Mouse (Mus musculus) liver, adult 2 months (tissue): Measurements from ENCODE around the gene Tmprss6. TPM values are rescaled to one million over a fixed set of nuclear protein-coding genes. Genes with fewer than 3 reads are reported as not detected.

Source experiments
- DNase-seq: peaks from one replicate; pipeline ENCODE4 v3.0.0-alpha.2; 2011; ENCODE audit warnings: low read depth, low spot score; ENCODE audit errors: extremely low read depth
- H3K27ac ChIP-seq: fragments of 200-500 bp; replicated peaks from 2 replicates; pipeline ENCODE4 v1.5.1; 2012; ENCODE audit warnings: low read depth, mild to moderate bottlenecking, control low read depth, inconsistent platforms, low read length; ENCODE audit not compliant: insufficient read depth
- H3K27me3 ChIP-seq: fragments of 200-500 bp; 2 replicates; pipeline ENCODE4 v1.6.1; 2012; ENCODE audit warnings: mild to moderate bottlenecking, moderate library complexity, low read length, inconsistent platforms; ENCODE audit not compliant: control insufficient read depth, insufficient read depth
- H3K36me3 ChIP-seq: fragments of 200-500 bp; 2 replicates; pipeline ENCODE4 v1.6.1; 2012; ENCODE audit warnings: low read length, inconsistent platforms; ENCODE audit not compliant: control insufficient read depth, insufficient read depth
- H3K4me1 ChIP-seq: fragments of 200-500 bp; 2 replicates; pipeline ENCODE4 v1.6.1; 2011; ENCODE audit warnings: low read length; ENCODE audit not compliant: control insufficient read depth, insufficient read depth
- H3K4me3 ChIP-seq: fragments of 200-500 bp; 2 replicates; pipeline ENCODE4 v1.5.1; 2011; ENCODE audit warnings: low read depth, mild to moderate bottlenecking, control low read depth, low read length, moderate library complexity; ENCODE audit not compliant: insufficient read depth
- H3K79me2 ChIP-seq: fragments of 200-500 bp; 2 replicates; pipeline ENCODE4 v1.6.1; 2012; ENCODE audit warnings: inconsistent platforms, mild to moderate bottlenecking, low read length, moderate library complexity; ENCODE audit not compliant: control insufficient read depth, insufficient read depth
- H3K9ac ChIP-seq: fragments of 200-500 bp; 2 replicates; pipeline ENCODE4 v1.6.1; 2012; ENCODE audit warnings: low read depth, mild to moderate bottlenecking, control low read depth, inconsistent platforms, low read length
- CTCF ChIP-seq: fragments of 200-500 bp; IDR thresholded peaks from 2 replicates; pipeline ENCODE4 v1.5.1; 2011; ENCODE audit warnings: low read depth, low read length, control low read depth
- POLR2A ChIP-seq: fragments of 200-500 bp; IDR thresholded peaks from 2 replicates; pipeline ENCODE4 v1.6.1; 2011; ENCODE audit warnings: low read length, control low read depth; ENCODE audit not compliant: insufficient read depth; ENCODE audit errors: extremely low read depth
- WGBS: fragments of 180-500 bp; shearing (Covaris S2); methylation state at CpG from one replicate; pipeline ENCODE4 v1.1.7; 2018; 5-methylcytosine and 5-hydroxymethylcytosine counted together
- polyA plus RNA-seq: library from polyadenylated mRNA; depleted of rRNA; stranded (reverse); fragments of >200 nt; gene quantifications from 2 replicates; pipeline ENCODE4 v1.2.3, GENCODE M21; 2012
- total RNA-seq: library from RNA; depleted of rRNA; stranded (reverse); fragments of >200 nt; gene quantifications from 2 replicates; pipeline ENCODE4 v1.2.3, GENCODE M21; 2014

The Tmprss6 gene
- total and polyA plus RNA-seq, 2 experiments = 188 to 514 TPM

DNA sequence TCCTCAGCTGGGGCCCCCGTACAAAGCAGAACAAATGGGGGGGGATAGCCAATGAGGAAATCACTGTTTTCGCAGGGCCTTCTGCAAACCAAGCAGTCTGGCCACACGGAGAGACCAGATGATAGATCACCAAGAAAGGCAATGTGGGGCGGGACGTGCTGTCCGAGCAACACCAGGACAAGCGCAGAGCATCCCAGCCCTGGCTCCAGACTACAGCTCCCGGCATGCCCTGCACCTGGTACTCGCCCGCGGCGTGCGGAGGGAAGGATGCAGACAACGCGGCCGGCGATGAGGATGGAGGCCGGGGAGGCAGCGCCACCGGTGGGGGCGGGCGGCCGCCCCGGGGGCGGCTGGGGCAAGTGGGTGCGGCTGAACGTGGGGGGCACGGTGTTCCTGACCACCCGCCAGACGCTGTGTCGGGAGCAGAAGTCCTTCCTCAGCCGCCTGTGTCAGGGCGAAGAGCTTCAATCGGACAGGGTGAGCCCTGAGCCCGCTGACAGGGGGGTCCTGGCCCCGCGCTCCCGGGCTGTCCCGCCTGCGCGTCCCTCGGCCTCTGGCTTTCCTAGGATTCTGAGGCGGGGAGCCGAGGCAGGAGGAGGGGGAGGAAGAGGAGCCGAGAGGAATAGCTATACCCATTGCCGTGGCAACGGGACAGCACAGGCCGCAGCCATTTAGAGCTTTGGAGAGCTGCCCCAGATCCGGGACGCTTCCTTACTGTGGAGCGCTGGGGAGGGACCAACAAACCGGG is 39.9 kb downstream of the Tmprss6 start, which contains the start of gene Kctd17:
Kctd17 (plus strand) TSS at position 174 of the 748 bp plus-strand sequence.
- Histone ChIP-seq H3K4me1 (peaks cover 16% of the 10 kb centered on the region), H3K36me3 (no peaks in the 10 kb centered on the region), H3K27me3 (no peaks in the 10 kb centered on the region), H3K79me2 (no peaks in the 10 kb centered on the region), H3K4me3 (peak within 1 kb of the TSS; percentile 62), H3K9ac (peak within 1 kb of the TSS; percentile 50), H3K27ac (peak within 1 kb of the TSS; percentile 25; the same call in 1 of the 2 replicates)
- no peak for TF ChIP-seq CTCF
- TF ChIP-seq POLR2A = no peak
- no peak for DNase-seq
- 6% methylated on average over 51 of the region's 52 CpGs for WGBS

- H3K79me2 ChIP-seq = no peaks in the 10 kb centered on the region
- 81% methylated on average over 4 of the region's 4 CpGs for WGBS
- no peak overlapping the region for H3K4me3 ChIP-seq
- TF ChIP-seq CTCF = no peak
- TF ChIP-seq POLR2A = no peak
- no peak overlapping the region for H3K27ac ChIP-seq
- no peak overlapping the region for H3K9ac ChIP-seq
- DNase-seq = no peak
- no peaks in the 10 kb centered on the region for H3K27me3 ChIP-seq
- 0 out of 2 replicates have a peak, but pooled peaks cover 5% of the 10 kb centered on the region for H3K4me1 ChIP-seq
- no peaks in the 10 kb centered on the region for H3K36me3 ChIP-seq
Measured at GRCm38 (mm10) chr15:78425230-78425629, 43.2 kb downstream of the Tmprss6 start.

- Histone ChIP-seq H3K4me1 (0 out of 2 replicates have a peak, but pooled peaks cover 5% of the 10 kb centered on the region), H3K9ac (no peak overlapping the region), H3K79me2 (no peaks in the 10 kb centered on the region), H3K27ac (peak overlapping the region; percentile 25), H3K36me3 (no peaks in the 10 kb centered on the region), H3K27me3 (no peaks in the 10 kb centered on the region), H3K4me3 (no peak overlapping the region)
- WGBS = 9% methylated on average over 11 of the region's 11 CpGs
- DNase-seq = peak; percentile 94
- TF ChIP-seq POLR2A (no peak), CTCF (peak; percentile 16; the same call in 1 of the 2 replicates)
Measured at GRCm38 (mm10) chr15:78424507-78424906, 43.9 kb downstream of the Tmprss6 start.

GRCm38 (mm10) chr15:78422046-78422956 is 46.1 kb downstream of the Tmprss6 start:
- no peak for TF ChIP-seq POLR2A
- peak; percentile 89 for TF ChIP-seq CTCF
- Histone ChIP-seq H3K9ac (peak overlapping the region; percentile 70), H3K36me3 (no peaks in the 10 kb centered on the region), H3K4me3 (peak overlapping the region; percentile 33; the same call in 1 of the 2 replicates), H3K4me1 (peaks cover 6% of the 10 kb centered on the region; the same call in 1 of the 2 replicates), H3K27ac (peak overlapping the region; percentile 50), H3K79me2 (no peaks in the 10 kb centered on the region), H3K27me3 (no peaks in the 10 kb centered on the region)
- 15% methylated on average over 16 of the region's 16 CpGs for WGBS
- DNase-seq = peak; percentile 61

GRCm38 (mm10) chr15:78420395-78420794 is 48.0 kb downstream of the Tmprss6 start:
- H3K79me2 ChIP-seq = no peaks in the 10 kb centered on the region
- TF ChIP-seq POLR2A = no peak
- no peak for TF ChIP-seq CTCF
- peaks cover 18% of the 10 kb centered on the region; the same call in 1 of the 2 replicates for H3K4me1 ChIP-seq
- no peaks in the 10 kb centered on the region for H3K27me3 ChIP-seq
- H3K9ac ChIP-seq = no peak overlapping the region
- 90% methylated on average over 13 of the region's 13 CpGs for WGBS
- DNase-seq = no peak
- H3K4me3 ChIP-seq = no peak overlapping the region
- H3K36me3 ChIP-seq = no peaks in the 10 kb centered on the region
- no peak overlapping the region for H3K27ac ChIP-seq
